Mouse (Mus musculus) heart, embryonic 13.5 days (tissue): Measurements from ENCODE around the gene Cmss1. TPM values are rescaled to one million over a fixed set of nuclear protein-coding genes. Genes with fewer than 3 reads are reported as not detected.

Source experiments
- ATAC-seq: fragments of 200-750 bp; cut with Nextera tagmentation; 2 replicates; pipeline ENCODE4 v1.8.0; 2017; ENCODE audit warnings: moderate TSS enrichment; ENCODE audit not compliant: insufficient number of reproducible peaks, low FRiP score, low TSS enrichment; ENCODE audit errors: extremely low read depth
- H3K27ac ChIP-seq: fragments of 300-500 bp; sonication (generic); replicated peaks from 2 replicates; pipeline ENCODE4 v1.5.1; 2015; ENCODE audit warnings: moderate library complexity, mild to moderate bottlenecking, inconsistent platforms
- H3K27me3 ChIP-seq: fragments of 300-500 bp; sonication (generic); replicated peaks from 2 replicates; pipeline ENCODE4 v1.6.1; 2015; ENCODE audit warnings: mild to moderate bottlenecking, inconsistent platforms
- H3K36me3 ChIP-seq: fragments of 300-500 bp; sonication (generic); 2 replicates; pipeline ENCODE4 v1.6.1; 2015; ENCODE audit warnings: mild to moderate bottlenecking, inconsistent platforms
- H3K4me1 ChIP-seq: fragments of 300-500 bp; sonication (generic); 2 replicates; pipeline ENCODE4 v1.6.1; 2015; ENCODE audit warnings: inconsistent platforms
- H3K4me2 ChIP-seq: fragments of 300-500 bp; sonication (generic); 2 replicates; pipeline ENCODE4 v1.6.1; 2015; ENCODE audit warnings: inconsistent platforms, mild to moderate bottlenecking, moderate library complexity
- H3K4me3 ChIP-seq: fragments of 300-500 bp; sonication (generic); 2 replicates; pipeline ENCODE4 v1.5.1; 2015; ENCODE audit warnings: moderate library complexity, mild to moderate bottlenecking, inconsistent platforms
- H3K9ac ChIP-seq: fragments of 300-500 bp; sonication (generic); 2 replicates; pipeline ENCODE4 v1.6.1; 2015; ENCODE audit warnings: inconsistent platforms, mild to moderate bottlenecking, moderate library complexity
- H3K9me3 ChIP-seq: fragments of 300-500 bp; sonication (generic); 2 replicates; pipeline ENCODE4 v1.6.1; 2016; ENCODE audit warnings: inconsistent platforms
- WGBS: fragments of 180-500 bp; shearing (Covaris S2); methylation state at CpG from one replicate; pipeline ENCODE4 v1.1.7; 2015; ENCODE audit warnings: mixed read lengths; 5-methylcytosine and 5-hydroxymethylcytosine counted together
- polyA plus RNA-seq: library from polyadenylated mRNA; unstranded; fragments of >200 nt; fragmentation: Nextera tagmentation; extraction: Ambion mirVana; gene quantifications from 2 replicates; pipeline ENCODE4 v1.2.1, GENCODE M21; 2015

Cmss1 gene
- polyA plus RNA-seq, result 32.2 and 33.9 TPM in 2 replicates

DNA sequence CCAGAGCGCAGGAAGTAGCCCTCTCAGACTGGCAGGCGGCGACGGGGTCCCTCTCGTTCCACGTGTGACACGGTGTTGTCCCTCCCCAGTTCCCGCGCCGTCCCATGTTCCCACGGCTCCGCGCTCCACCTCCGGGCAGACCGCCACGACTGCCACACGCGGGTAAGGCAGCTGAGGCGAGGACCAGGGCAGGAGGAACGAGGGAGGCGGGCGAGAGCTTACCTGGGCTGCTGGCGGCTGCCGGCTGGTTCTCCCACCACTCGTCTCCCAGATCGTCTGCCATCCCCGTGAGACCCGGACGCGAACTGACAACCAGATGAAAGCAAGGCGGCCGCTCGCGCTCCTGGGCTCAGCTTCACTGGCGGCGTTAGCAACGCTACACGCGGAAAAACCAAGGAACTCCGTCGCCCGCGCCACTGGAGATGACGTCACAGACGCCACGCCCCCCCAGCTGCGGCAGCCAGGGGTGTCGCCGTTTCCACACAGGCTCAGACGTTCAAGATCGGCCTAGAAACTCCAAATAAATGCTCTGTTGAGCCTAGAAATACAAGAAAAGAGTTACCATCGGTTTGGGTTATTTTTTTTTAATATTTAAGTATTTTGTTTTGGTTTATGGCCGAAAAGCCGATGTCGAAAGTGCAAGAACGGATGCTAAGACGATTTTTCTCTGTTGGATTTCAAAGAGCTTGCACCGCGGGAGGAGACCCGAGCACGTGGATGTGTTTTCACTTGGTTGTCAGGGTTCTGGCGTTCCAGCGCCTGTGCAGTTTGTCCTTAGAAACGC, at the start of gene Cmss1:
Cmss1 (minus strand) TSS at position 421 of the 784 bp plus-strand sequence.
- ATAC-seq, result peak; percentile 82
- Histone ChIP-seq H3K4me1 (peaks cover 16% of the 10 kb centered on the region), H3K9me3 (no peaks in the 10 kb centered on the region), H3K27me3 (no peaks in the 10 kb centered on the region), H3K27ac (peak within 1 kb of the TSS; percentile 48; the same call in 1 of the 2 replicates), H3K9ac (peak within 1 kb of the TSS; percentile 86), H3K4me2 (peak within 1 kb of the TSS; percentile 94), H3K36me3 (no peaks in the 10 kb centered on the region), H3K4me3 (peak within 1 kb of the TSS; percentile 82)
- WGBS, result under 1% methylated on average over 64 of the region's 64 CpGs

DNA sequence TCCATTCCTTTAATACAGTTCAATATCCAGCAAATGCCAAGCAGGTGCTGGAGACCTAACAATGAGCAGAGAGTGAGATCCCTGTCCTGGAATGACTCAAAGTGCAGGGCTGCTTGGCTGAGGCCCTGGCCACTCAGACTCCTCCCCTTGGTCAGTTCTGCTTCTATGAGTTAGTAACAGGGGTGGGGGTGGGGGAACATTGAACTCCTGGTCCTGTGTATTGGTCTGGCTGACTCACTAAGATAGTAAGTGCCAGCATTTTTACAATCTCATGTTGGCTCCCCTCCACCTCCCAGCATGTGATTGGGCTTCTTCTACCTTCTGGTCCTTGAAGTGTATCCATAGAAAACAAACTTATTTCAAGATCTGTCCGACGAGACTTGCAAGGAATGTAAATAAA, 43.2 kb upstream of the Cmss1 start:
- Histone ChIP-seq H3K9ac (no peak overlapping the region), H3K4me3 (no peak overlapping the region)
- ATAC-seq, result no peak

DNA sequence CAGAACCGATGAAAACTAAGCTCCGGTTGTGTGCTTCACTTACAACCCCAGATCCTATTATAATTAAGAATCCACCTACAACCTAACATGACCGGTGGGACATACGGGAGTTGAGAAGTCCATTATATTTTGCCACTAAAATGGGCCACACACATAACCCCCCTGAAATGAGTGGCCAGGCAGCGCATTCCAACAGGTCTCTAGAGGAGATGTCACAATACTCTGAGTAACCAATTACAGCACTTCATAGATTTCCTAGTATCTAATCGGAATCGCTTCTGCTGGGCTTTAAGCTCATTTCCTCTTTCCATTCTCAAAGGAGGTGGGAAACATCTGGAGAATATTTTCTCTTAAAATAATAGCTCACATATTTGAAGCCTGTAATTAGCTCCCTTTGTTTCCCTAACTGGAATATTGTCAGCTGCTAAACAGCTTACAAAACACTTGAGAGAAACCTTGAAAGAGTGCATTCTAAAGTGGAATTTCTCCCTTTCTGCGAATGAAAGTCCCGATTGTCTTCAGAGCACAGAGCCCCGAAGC, 34.8 kb upstream of the Cmss1 start:
- no peak overlapping the region for H3K27ac ChIP-seq
- H3K27me3 ChIP-seq, result no peaks in the 10 kb centered on the region
- H3K4me3 ChIP-seq, result no peak overlapping the region
- H3K4me1 ChIP-seq, result no peaks in the 10 kb centered on the region
- H3K4me2 ChIP-seq, result no peak overlapping the region
- 62% methylated on average over 10 of the region's 10 CpGs for WGBS
- H3K9ac ChIP-seq, result no peak overlapping the region
- H3K9me3 ChIP-seq, result no peaks in the 10 kb centered on the region
- H3K36me3 ChIP-seq, result no peaks in the 10 kb centered on the region
- no peak for ATAC-seq

More for the DNA sequence above, 43.2 kb upstream of the Cmss1 start:
- no peaks in the 10 kb centered on the region for H3K9me3 ChIP-seq
- H3K4me2 ChIP-seq, result no peak overlapping the region
- peaks cover 10% of the 10 kb centered on the region; the same call in 1 of the 2 replicates for H3K4me1 ChIP-seq
- no peaks in the 10 kb centered on the region for H3K27me3 ChIP-seq
- WGBS, result 40% methylated on average over 2 of the region's 2 CpGs
- H3K27ac ChIP-seq, result no peak overlapping the region
- H3K36me3 ChIP-seq, result no peaks in the 10 kb centered on the region

DNA sequence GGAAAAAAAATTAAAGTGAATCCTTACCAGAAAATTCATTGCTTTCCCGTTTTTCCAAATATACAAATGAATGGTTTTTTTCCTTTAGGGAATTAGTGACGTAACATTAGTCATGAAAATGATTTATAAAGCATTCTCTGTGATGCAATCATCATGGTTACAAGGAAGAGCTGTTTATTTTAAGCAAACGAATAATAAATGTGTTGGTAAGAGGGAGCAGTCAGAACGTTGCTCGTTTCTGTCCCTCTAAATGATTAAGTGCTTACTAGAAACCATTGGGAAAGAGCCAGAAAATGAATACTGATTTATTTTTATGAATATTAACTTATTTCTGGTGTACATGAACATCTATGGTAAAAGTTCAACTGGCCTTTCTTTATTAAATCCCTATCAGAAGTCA, 28.1 kb upstream of the Cmss1 start:
- Histone ChIP-seq H3K27ac (no peak overlapping the region), H3K9ac (no peak overlapping the region), H3K36me3 (no peaks in the 10 kb centered on the region), H3K4me1 (peaks cover 7% of the 10 kb centered on the region), H3K4me3 (no peak overlapping the region), H3K4me2 (no peak overlapping the region), H3K27me3 (no peaks in the 10 kb centered on the region), H3K9me3 (no peaks in the 10 kb centered on the region)
- 66% methylated on average over 5 of the region's 5 CpGs for WGBS
- ATAC-seq, result no peak

DNA sequence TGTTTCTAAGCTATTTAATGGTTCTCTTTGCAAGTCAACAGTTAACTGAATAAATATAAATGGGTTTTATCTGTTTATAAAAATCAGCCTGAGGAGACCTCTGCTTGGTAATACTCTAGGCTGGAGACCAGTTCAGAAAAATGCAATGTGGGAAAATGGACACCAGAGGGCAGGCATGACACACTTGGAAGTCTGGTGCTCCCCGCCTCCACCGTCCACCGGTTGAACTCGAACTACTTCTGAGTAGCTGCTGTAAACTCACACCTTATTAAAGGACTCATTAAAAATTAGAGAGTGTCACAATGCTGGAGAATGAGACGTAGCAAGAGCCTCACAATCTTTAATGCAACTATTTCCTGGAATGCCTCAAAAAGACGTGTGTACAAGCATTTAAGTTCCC, 27.5 kb upstream of the Cmss1 start:
- Histone ChIP-seq H3K4me3 (no peak overlapping the region), H3K4me2 (no peak overlapping the region), H3K4me1 (peaks cover 9% of the 10 kb centered on the region), H3K9me3 (no peaks in the 10 kb centered on the region), H3K27ac (no peak overlapping the region), H3K36me3 (no peaks in the 10 kb centered on the region), H3K9ac (no peak overlapping the region), H3K27me3 (no peaks in the 10 kb centered on the region)
- WGBS, result 11% methylated on average over 6 of the region's 6 CpGs
- ATAC-seq, result no peak

DNA sequence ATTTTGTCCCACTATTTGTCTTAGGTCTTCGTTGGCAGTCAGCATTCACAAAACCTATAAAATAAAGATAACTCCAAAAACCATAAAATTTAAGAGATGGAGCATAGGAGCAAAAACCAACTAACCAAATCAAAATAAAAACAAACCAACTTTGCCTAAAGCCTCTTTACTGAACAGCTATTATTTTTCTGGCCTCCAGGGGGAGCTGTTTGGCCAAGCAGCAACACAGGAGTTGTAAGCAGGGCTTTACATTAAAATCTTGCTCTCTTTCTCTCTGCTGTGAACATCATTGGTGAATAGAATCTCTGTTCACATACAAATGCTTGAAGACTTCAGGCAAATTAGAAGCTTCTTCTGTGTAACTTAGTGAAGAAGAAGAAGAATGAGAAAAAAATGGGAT, 5.1 kb upstream of the Cmss1 start:
- no peak for ATAC-seq

DNA sequence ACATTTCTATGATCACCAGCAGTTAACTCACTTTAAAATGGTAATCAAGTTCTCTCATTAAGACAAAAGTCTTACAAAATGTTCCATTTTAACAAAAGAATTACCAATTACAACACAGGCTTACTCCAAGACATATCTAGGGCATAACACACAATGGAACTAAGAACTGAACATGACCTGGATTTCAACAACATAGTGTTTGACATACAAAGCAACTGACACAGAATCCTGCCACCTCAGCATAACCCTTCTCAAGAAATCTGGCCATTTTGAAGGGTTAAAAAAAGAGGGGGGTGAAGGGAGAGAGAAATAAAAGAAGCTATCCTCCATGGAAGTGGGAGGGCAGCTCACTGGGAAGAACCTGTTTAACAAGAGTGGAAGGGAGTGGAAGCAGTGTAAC, 5.6 kb downstream of the Cmss1 start:
- Histone ChIP-seq H3K4me2 (no peak overlapping the region), H3K4me3 (no peak overlapping the region), H3K27ac (no peak overlapping the region), H3K9ac (no peak overlapping the region), H3K36me3 (peaks cover 13% of the 10 kb centered on the region), H3K9me3 (no peaks in the 10 kb centered on the region), H3K4me1 (peaks cover 10% of the 10 kb centered on the region), H3K27me3 (no peaks in the 10 kb centered on the region)
- no peak for ATAC-seq

More for the DNA sequence above, 5.1 kb upstream of the Cmss1 start:
- no peak overlapping the region for H3K27ac ChIP-seq
- no peak overlapping the region for H3K9ac ChIP-seq
- WGBS, result 3% methylated on average over 1 of the region's 1 CpGs
- H3K4me1 ChIP-seq, result peaks cover 4% of the 10 kb centered on the region
- H3K36me3 ChIP-seq, result no peaks in the 10 kb centered on the region
- no peaks in the 10 kb centered on the region for H3K9me3 ChIP-seq
- H3K27me3 ChIP-seq, result 0 out of 2 replicates have a peak, but pooled peaks cover 3% of the 10 kb centered on the region
- H3K4me2 ChIP-seq, result no peak overlapping the region
- H3K4me3 ChIP-seq, result no peak overlapping the region

DNA sequence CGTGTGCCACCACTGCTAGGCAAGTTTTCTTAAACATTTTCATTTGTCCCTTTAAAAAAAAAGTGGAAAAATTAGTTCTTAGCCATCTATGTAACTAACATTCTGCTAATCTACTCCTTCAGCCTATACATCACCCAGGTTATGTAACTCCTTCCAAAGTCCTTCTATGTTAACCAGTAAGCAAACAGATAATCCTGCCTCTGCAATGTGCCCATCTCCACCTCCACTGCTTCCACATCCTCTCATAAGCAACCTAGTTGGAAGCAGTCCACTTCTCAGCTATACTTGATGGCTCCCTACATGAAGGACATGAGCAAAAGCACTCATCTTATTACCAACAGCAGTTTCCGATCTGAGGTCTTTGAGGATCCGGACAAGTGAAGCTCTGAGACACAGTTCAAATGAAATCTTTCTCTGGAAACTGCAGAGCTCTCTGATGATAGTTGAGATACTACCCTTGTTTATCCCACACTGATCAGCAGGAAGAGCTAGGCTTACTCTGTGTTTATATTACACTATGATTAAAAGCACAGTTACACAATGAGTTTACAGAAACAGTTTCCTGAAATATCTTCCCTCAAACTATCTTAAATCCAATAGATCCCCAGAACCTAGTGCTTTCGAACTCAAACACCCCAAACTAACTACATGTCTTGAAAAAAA, 9.2 kb downstream of the Cmss1 start:
- peaks cover 13% of the 10 kb centered on the region for H3K36me3 ChIP-seq
- H3K27me3 ChIP-seq, result no peaks in the 10 kb centered on the region
- H3K4me3 ChIP-seq, result no peak overlapping the region
- no peak for ATAC-seq
- H3K9me3 ChIP-seq, result no peaks in the 10 kb centered on the region
- H3K27ac ChIP-seq, result no peak overlapping the region
- no peaks in the 10 kb centered on the region for H3K4me1 ChIP-seq
- H3K4me2 ChIP-seq, result no peak overlapping the region
- H3K9ac ChIP-seq, result no peak overlapping the region
- WGBS, result 84% methylated on average over 4 of the region's 4 CpGs

DNA sequence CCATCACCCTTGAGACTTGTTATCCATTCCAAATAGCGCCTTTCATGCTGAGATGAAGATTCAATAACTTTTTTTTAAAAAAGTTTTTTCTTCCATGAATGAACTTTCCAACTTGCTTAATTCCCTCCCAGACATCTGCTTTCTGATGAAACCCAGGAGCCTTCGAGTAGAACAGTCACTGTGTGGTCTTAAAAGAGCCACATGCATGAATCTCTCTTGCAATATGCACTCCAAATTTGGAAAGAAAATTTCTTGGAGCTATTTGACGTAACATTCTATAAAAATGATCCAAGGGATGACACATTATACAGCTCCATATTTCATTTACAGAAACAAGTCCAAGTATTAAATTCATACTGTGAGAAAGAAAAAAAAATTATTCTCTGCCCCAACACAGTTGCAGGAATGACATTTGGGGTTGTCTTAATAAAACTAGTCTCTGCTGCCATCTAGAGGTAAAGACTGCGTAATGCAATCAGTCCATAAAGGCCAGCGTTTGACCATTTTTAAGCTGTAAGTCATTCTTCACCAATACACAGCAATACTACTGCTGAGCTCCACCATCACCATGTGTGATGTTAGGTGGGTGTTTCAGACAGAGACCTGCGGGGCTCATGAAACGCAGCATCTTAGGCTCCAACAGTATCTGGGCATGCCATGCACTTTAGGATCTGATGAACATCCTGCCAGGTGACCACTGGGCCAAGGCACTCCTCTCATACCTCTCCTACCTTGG, 13.1 kb downstream of the Cmss1 start:
- no peak overlapping the region for H3K4me2 ChIP-seq
- peaks cover 5% of the 10 kb centered on the region for H3K36me3 ChIP-seq
- H3K27me3 ChIP-seq, result no peaks in the 10 kb centered on the region
- H3K9me3 ChIP-seq, result no peaks in the 10 kb centered on the region
- WGBS, result 37% methylated on average over 7 of the region's 7 CpGs
- no peak for ATAC-seq
- H3K4me3 ChIP-seq, result no peak overlapping the region
- H3K27ac ChIP-seq, result no peak overlapping the region
- no peaks in the 10 kb centered on the region for H3K4me1 ChIP-seq
- H3K9ac ChIP-seq, result no peak overlapping the region

DNA sequence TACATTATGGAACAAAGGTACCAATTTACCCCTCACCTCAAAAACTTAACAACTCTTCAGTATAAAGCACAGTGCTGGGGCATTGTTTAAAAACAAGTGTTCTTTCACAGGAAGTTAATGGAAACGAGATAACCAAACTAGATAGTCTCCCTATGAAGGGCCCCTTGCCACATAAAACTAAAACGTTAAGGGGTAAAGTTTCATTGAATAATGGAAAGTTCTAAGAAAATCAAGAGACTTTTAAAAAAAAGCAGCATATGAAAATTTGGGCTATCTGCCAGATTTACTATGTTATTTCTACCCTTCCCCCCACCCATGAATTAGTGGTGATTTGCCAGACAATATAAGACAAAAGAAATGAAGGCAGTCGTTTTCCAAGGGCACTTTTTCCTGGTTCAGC, 21.5 kb downstream of the Cmss1 start:
- Histone ChIP-seq H3K36me3 (peaks cover 7% of the 10 kb centered on the region; the same call in 1 of the 2 replicates), H3K27me3 (no peaks in the 10 kb centered on the region), H3K9ac (no peak overlapping the region), H3K9me3 (no peaks in the 10 kb centered on the region), H3K4me2 (no peak overlapping the region), H3K4me1 (peaks cover 14% of the 10 kb centered on the region; the same call in 1 of the 2 replicates), H3K27ac (peak overlapping the region; percentile 32; the same call in 1 of the 2 replicates), H3K4me3 (no peak overlapping the region)
- ATAC-seq, result no peak
- WGBS, result 44% methylated on average over 3 of the region's 3 CpGs

DNA sequence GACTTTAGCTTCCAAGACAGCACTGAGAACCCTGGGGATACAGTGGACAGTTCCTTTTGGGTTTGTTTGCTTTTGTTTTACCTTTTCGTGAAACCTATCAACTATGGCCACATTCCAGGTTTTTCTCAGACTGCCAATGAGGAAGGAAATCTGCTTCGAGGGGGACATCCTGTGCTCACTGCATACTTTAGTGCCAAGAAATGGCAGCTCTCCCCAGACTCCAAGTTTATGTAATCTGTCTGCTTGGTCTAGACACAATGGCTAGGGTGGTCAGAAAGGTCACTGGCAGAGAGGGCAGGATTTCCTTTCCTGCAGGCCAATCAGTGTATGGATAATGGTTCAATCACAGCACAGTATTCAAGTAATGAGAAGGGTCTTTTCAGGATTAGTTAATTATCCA, 24.7 kb downstream of the Cmss1 start:
- H3K36me3 ChIP-seq, result peaks cover 14% of the 10 kb centered on the region
- no peak overlapping the region for H3K4me2 ChIP-seq
- no peak overlapping the region for H3K4me3 ChIP-seq
- ATAC-seq, result no peak
- H3K27me3 ChIP-seq, result no peaks in the 10 kb centered on the region
- H3K9me3 ChIP-seq, result no peaks in the 10 kb centered on the region
- 59% methylated on average over 2 of the region's 2 CpGs for WGBS
- no peak overlapping the region for H3K9ac ChIP-seq
- peak overlapping the region; percentile 28; the same call in 1 of the 2 replicates for H3K27ac ChIP-seq
- peaks cover 30% of the 10 kb centered on the region for H3K4me1 ChIP-seq
